Mouse (Mus musculus) cerebellum, adult (tissue): ENCODE measurements around the gene Ubald1.

Experiments used
- ATAC-seq: cut with Nextera tagmentation; 2 replicates; pipeline ENCODE4 v1.9.2; 2017; ENCODE audit warnings: mild to moderate bottlenecking, moderate library complexity, mixed read lengths; ENCODE audit not compliant: insufficient number of reproducible peaks, low FRiP score, low TSS enrichment

Ubald1 gene

GRCm38 (mm10) chr16:4827639-4828038 lies 52.5 kb downstream of the Ubald1 start:
- ATAC-seq, result no peak
